Mouse (Mus musculus) neural tube, embryonic 15.5 days (tissue): ENCODE measurements at regions not wholly inside any gene's neighbourhood (a gene's known extent, or its start where the extent isn't known, plus 50 kb on each side); places are given as distances from the start of the nearest gene placed in this dataset.

Experiments used
- ATAC-seq: fragments of 200-750 bp; cut with Nextera tagmentation; 2 replicates; pipeline ENCODE4 v1.8.0; 2017; ENCODE audit warnings: mild to moderate bottlenecking, moderate TSS enrichment, moderate library complexity; ENCODE audit not compliant: low FRiP score
- H3K27ac ChIP-seq: fragments of 300-500 bp; sonication (generic); replicated peaks from 2 replicates; pipeline ENCODE4 v1.5.1; 2015; ENCODE audit warnings: mild to moderate bottlenecking, inconsistent platforms
- H3K27me3 ChIP-seq: fragments of 300-500 bp; sonication (generic); replicated peaks from 2 replicates; pipeline ENCODE4 v1.6.1; 2015; ENCODE audit warnings: inconsistent platforms
- H3K36me3 ChIP-seq: fragments of 300-500 bp; sonication (generic); 2 replicates; pipeline ENCODE4 v1.6.1; 2015; ENCODE audit warnings: inconsistent platforms
- H3K4me1 ChIP-seq: fragments of 300-500 bp; sonication (generic); 2 replicates; pipeline ENCODE4 v1.6.1; 2015; ENCODE audit warnings: inconsistent platforms
- H3K4me2 ChIP-seq: fragments of 300-500 bp; sonication (generic); 2 replicates; pipeline ENCODE4 v1.6.1; 2015; ENCODE audit warnings: inconsistent platforms, mild to moderate bottlenecking, moderate library complexity
- H3K4me3 ChIP-seq: fragments of 300-500 bp; sonication (generic); replicated peaks from 2 replicates; pipeline ENCODE4 v1.5.1; 2015; ENCODE audit warnings: mild to moderate bottlenecking, inconsistent platforms
- H3K9ac ChIP-seq: fragments of 300-500 bp; sonication (generic); replicated peaks from 2 replicates; pipeline ENCODE4 v1.6.1; 2015; ENCODE audit warnings: mild to moderate bottlenecking, inconsistent platforms
- H3K9me3 ChIP-seq: fragments of 300-500 bp; sonication (generic); replicated peaks from 2 replicates; pipeline ENCODE4 v1.6.1; 2016; ENCODE audit warnings: inconsistent platforms
- WGBS: fragments of 180-500 bp; shearing (Covaris S2); methylation state at CpG from one replicate; pipeline ENCODE4 v1.1.7; 2015; ENCODE audit warnings: mixed read lengths; 5-methylcytosine and 5-hydroxymethylcytosine counted together

- no peaks in the 10 kb centered on the region for H3K4me1 ChIP-seq
- H3K36me3 ChIP-seq, result no peaks in the 10 kb centered on the region
- H3K9ac ChIP-seq, result no peak overlapping the region
- no peaks in the 10 kb centered on the region; the same call in 1 of the 2 replicates for H3K9me3 ChIP-seq
- WGBS, result 94% methylated on average over 1 of the region's 1 CpGs
- H3K4me2 ChIP-seq, result no peak overlapping the region
- no peak overlapping the region for H3K27ac ChIP-seq
- no peak overlapping the region for H3K4me3 ChIP-seq
- ATAC-seq, result no peak
- H3K27me3 ChIP-seq, result no peaks in the 10 kb centered on the region
Observed at GRCm38 (mm10) chr8:67377061-67377460, 146.6 kb upstream of the Nat3 start.

GRCm38 (mm10) chr8:67405947-67406346, 117.7 kb upstream of the Nat3 start:
- no peaks in the 10 kb centered on the region for H3K36me3 ChIP-seq
- H3K4me3 ChIP-seq, result no peak overlapping the region
- no peaks in the 10 kb centered on the region for H3K4me1 ChIP-seq
- no peak overlapping the region for H3K4me2 ChIP-seq
- no peak overlapping the region for H3K27ac ChIP-seq
- H3K27me3 ChIP-seq, result no peaks in the 10 kb centered on the region
- H3K9me3 ChIP-seq, result no peaks in the 10 kb centered on the region
- no peak overlapping the region for H3K9ac ChIP-seq
- ATAC-seq, result peak; percentile 65; the same call in 1 of the 2 replicates
- WGBS, result 51% methylated on average over 10 of the region's 10 CpGs

- no peaks in the 10 kb centered on the region for H3K36me3 ChIP-seq
- no peak overlapping the region for H3K9ac ChIP-seq
- no peaks in the 10 kb centered on the region for H3K27me3 ChIP-seq
- no peak overlapping the region for H3K4me3 ChIP-seq
- H3K9me3 ChIP-seq, result no peaks in the 10 kb centered on the region
- H3K27ac ChIP-seq, result no peak overlapping the region
- no peaks in the 10 kb centered on the region for H3K4me1 ChIP-seq
- ATAC-seq, result no peak
- H3K4me2 ChIP-seq, result no peak overlapping the region
Observed at GRCm38 (mm10) chr8:67414826-67415225, 108.8 kb upstream of the Nat3 start.

GRCm38 (mm10) chr8:67422521-67422920, 101.1 kb upstream of the Nat3 start:
- no peak overlapping the region for H3K9ac ChIP-seq
- no peak overlapping the region for H3K27ac ChIP-seq
- H3K4me2 ChIP-seq, result no peak overlapping the region
- no peaks in the 10 kb centered on the region for H3K27me3 ChIP-seq
- ATAC-seq, result no peak
- H3K4me3 ChIP-seq, result no peak overlapping the region
- H3K9me3 ChIP-seq, result no peaks in the 10 kb centered on the region
- no peaks in the 10 kb centered on the region for H3K36me3 ChIP-seq
- 90% methylated on average over 2 of the region's 2 CpGs for WGBS
- H3K4me1 ChIP-seq, result no peaks in the 10 kb centered on the region
